Mouse (Mus musculus): ENCODE measurements around the gene Ndufa9. TPM values are rescaled to one million over a fixed set of nuclear protein-coding genes. Genes with fewer than 3 reads are reported as not detected.
A peak's percentile ranks its signal among the peaks of the same experiment; 100 is the strongest.

The Ndufa9 gene
- polyA plus RNA-seq, 1 experiment, result 346 TPM

DNA sequence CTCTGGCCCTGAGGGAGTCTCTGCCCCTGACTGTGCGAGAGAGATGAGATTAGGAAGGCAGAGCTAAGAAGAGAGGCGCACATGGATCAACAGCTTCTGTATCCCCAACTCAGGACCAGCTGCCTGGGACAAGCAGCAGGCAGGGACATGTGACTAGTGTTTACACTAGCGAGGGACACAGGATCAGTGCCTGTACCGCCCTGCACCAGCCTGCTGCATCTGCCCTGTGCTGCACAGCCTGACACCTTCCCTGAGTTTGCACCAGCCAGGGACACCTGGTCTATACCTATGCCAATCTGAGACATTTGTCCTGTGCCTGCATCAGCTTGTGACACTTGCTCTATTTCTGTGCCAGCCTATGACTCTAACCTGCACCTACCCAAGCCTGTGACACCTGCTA, 75.1 kb downstream of the Ndufa9 start:
- DNase-seq, result no peak
- Histone ChIP-seq H3K36me3 (ENCODE audit: control insufficient read depth, insufficient read depth, low read length) (no peaks in the 10 kb centered on the region), H3K27ac (ENCODE audit: insufficient read depth, low read depth, low read length) (no peak overlapping the region), H3K4me3 (ENCODE audit: insufficient read depth, low read depth, low read length) (no peak overlapping the region), H3K27me3 (replicated peaks; ENCODE audit: control insufficient read depth, insufficient read depth, low read length) (no peaks in the 10 kb centered on the region), H3K4me1 (ENCODE audit: control insufficient read depth, insufficient read depth, low read length) (no peaks in the 10 kb centered on the region)
- no peak for TF ChIP-seq POLR2A (IDR thresholded peaks at IDR 0.05; ENCODE audit: low read depth, low read length)
- TF ChIP-seq CTCF (conservative IDR thresholded peaks at IDR 0.05; ENCODE audit: insufficient read depth, insufficient read length, low read depth, low read length), result no peak
- 68% methylated on average over 4 of the region's 4 CpGs for WGBS

- peak; percentile 94 for DNase-seq
Observed at GRCm38 (mm10) chr6:126772326-126772725, 76.6 kb downstream of the Ndufa9 start.

More at GRCm38 (mm10) chr6:126772326-126772725, 76.6 kb downstream of the Ndufa9 start:
- no peaks in the 10 kb centered on the region for H3K4me1 ChIP-seq (ENCODE audit: control insufficient read depth, insufficient read depth, low read length)
- WGBS, result 41% methylated on average over 4 of the region's 4 CpGs
- H3K4me3 ChIP-seq (ENCODE audit: insufficient read depth, low read depth, low read length), result no peak overlapping the region
- no peak for TF ChIP-seq CTCF (conservative IDR thresholded peaks at IDR 0.05; ENCODE audit: insufficient read depth, insufficient read length, low read depth, low read length)
- TF ChIP-seq POLR2A (IDR thresholded peaks at IDR 0.05; ENCODE audit: low read depth, low read length), result no peak
- no peaks in the 10 kb centered on the region for H3K36me3 ChIP-seq (ENCODE audit: control insufficient read depth, insufficient read depth, low read length)
- no peak overlapping the region for H3K27ac ChIP-seq (ENCODE audit: insufficient read depth, low read depth, low read length)
- H3K27me3 ChIP-seq (replicated peaks; ENCODE audit: control insufficient read depth, insufficient read depth, low read length), result no peaks in the 10 kb centered on the region

Other genes with a start within 250 kb of the Ndufa9 start
- 0.77 and 1.2 TPM in 2 replicates for gene Kcna1, start 202.8 kb downstream of the Ndufa9 start, polyA plus RNA-seq (2012; rRNA removed)
- gene Kcna6, start 108.5 kb downstream of the Ndufa9 start, polyA plus RNA-seq (2012; rRNA removed), result 0.46 and 0.59 TPM in 2 replicates
- gene Akap3, start 4.0 kb upstream of the Ndufa9 start, polyA plus RNA-seq (2012; rRNA removed), result 0.11 and 0.18 TPM in 2 replicates
- gene Dyrk4, start 72.7 kb upstream of the Ndufa9 start, polyA plus RNA-seq (2012; rRNA removed), result not detected in 2 replicates
- gene Rad51ap1, start 90.5 kb upstream of the Ndufa9 start, polyA plus RNA-seq (2012; rRNA removed), result 0.54 and 0.75 TPM in 2 replicates
- gene D6Wsu163e, start 90.8 kb upstream of the Ndufa9 start, polyA plus RNA-seq (2012; rRNA removed), result 5.9 and 8.7 TPM in 2 replicates
- 0.02 TPM in 1 of 2 replicates, not detected in the other for gene Fgf6, start 166.4 kb upstream of the Ndufa9 start, polyA plus RNA-seq (2012; rRNA removed)
- gene Fgf23, start 223.8 kb upstream of the Ndufa9 start, polyA plus RNA-seq (2012; rRNA removed), result not detected in 2 replicates

All from kidney, adult 2 months (tissue).